Comparison of ENCODE assay signal across 16 mouse cellular contexts in genomic region chr1:89481154-89481553, GRCm38 (mm10). TPM values are rescaled to one million over a fixed set of nuclear protein-coding genes. Genes with fewer than 3 reads are reported as not detected.
A peak's percentile ranks its signal among the peaks of the same experiment; 100 is the strongest.
DNase-seq lines count a peak whose midpoint lies in the region; ATAC-seq and TF ChIP-seq lines count a peak whose summit lies in the region.
"Had no signal": no experiment of that assay in that cellular context is flagged by ENCODE, and none has a peak within 500 bp of the region (broad histone marks: within the 10 kb centered on the region; RNA-seq: fewer than 3 reads in every experiment).

No protein-coding gene starts in this region.

- whole genome bisulfite sequencing in heart, embryonic 15.5 days = 91% methylated on average over 9 of the region's 9 CpGs
- WGBS in large intestine, adult 2 months = 39% methylated on average over 9 of the region's 9 CpGs
- WGBS in small intestine, adult 2 months = 42% methylated on average over 9 of the region's 9 CpGs
- 76% methylated on average over 9 of the region's 9 CpGs for WGBS in midbrain, embryonic 15.5 days

- H3K9me3 ChIP-seq in heart, embryonic 15.5 days (replicated peaks) = no peaks in the 10 kb centered on the region
- no peaks in the 10 kb centered on the region for H3K9me3 ChIP-seq in midbrain, embryonic 15.5 days
- H3K9me3 ChIP-seq: heart, embryonic 13.5 days; limb, embryonic 10.5 days; liver, embryonic 15.5 days had no signal

- no peak for DNase-seq in heart, postnatal 4 days
- DNase-seq in kidney, adult 9 months = peak; percentile 94
- peak; percentile 89 for DNase-seq in large intestine, adult 2 months (ENCODE audit: low read depth, low spot score)
- no peak for DNase-seq in cerebellum, adult 8-10 months
- no peak for DNase-seq in urinary bladder, postnatal 4 days (ENCODE audit: low spot score in 2 of 2)
- DNase-seq: adrenal gland, adult 2 months; cerebellum, postnatal 10 days had no signal

- H3K9ac ChIP-seq in heart, embryonic 15.5 days = no peak overlapping the region
- H3K9ac ChIP-seq in midbrain, embryonic 15.5 days = no peak overlapping the region
- H3K9ac ChIP-seq: heart, embryonic 13.5 days; hindbrain, embryonic 14.5 days; liver, embryonic 15.5 days had no signal

- no peak for TF ChIP-seq CTCF in small intestine, adult 2 months (IDR thresholded peaks at IDR 0.05; ENCODE audit: extremely low read depth, insufficient read length, insufficient replicate concordance, low read depth, low read length)

- no peaks in the 10 kb centered on the region for H3K36me3 ChIP-seq in heart, embryonic 15.5 days
- H3K36me3 ChIP-seq in small intestine, adult 2 months (ENCODE audit: control insufficient read depth, insufficient read depth, low read length) = no peaks in the 10 kb centered on the region
- no peaks in the 10 kb centered on the region for H3K36me3 ChIP-seq in midbrain, embryonic 15.5 days (replicated peaks)
- H3K36me3 ChIP-seq: heart, embryonic 13.5 days; limb, embryonic 10.5 days; liver, embryonic 15.5 days had no signal

- no peak overlapping the region for H3K27ac ChIP-seq in heart, embryonic 15.5 days
- H3K27ac ChIP-seq in small intestine, adult 2 months (ENCODE audit: insufficient read depth, low read depth, low read length) = peak overlapping the region; percentile 98
- no peak overlapping the region for H3K27ac ChIP-seq in midbrain, embryonic 15.5 days
- H3K27ac ChIP-seq: heart, embryonic 13.5 days; hindbrain, embryonic 14.5 days; limb, embryonic 10.5 days; liver, embryonic 15.5 days had no signal

- H3K4me2 ChIP-seq in heart, embryonic 15.5 days = no peak overlapping the region
- H3K4me2 ChIP-seq in midbrain, embryonic 15.5 days = no peak overlapping the region
- H3K4me2 ChIP-seq: heart, embryonic 13.5 days; hindbrain, embryonic 14.5 days; liver, embryonic 15.5 days had no signal

- peaks cover 52% of the 10 kb centered on the region for H3K4me1 ChIP-seq in heart, embryonic 15.5 days (replicated peaks)
- peaks cover 51% of the 10 kb centered on the region for H3K4me1 ChIP-seq in small intestine, adult 2 months (ENCODE audit: control insufficient read depth, insufficient read depth, insufficient read length, low read length)
- peaks cover 7% of the 10 kb centered on the region; the same call in 1 of the 2 replicates for H3K4me1 ChIP-seq in midbrain, embryonic 15.5 days

- TF ChIP-seq POLR2A in small intestine, adult 2 months (IDR thresholded peaks at IDR 0.05; ENCODE audit: low read depth, low read length) = no peak; the same call in 1 of the 2 replicates

- no peak overlapping the region for H3K4me3 ChIP-seq in heart, embryonic 15.5 days
- H3K4me3 ChIP-seq in small intestine, adult 2 months (ENCODE audit: low read depth, low read length) = peak overlapping the region; percentile 48
- H3K4me3 ChIP-seq in midbrain, embryonic 15.5 days = no peak overlapping the region
- H3K4me3 ChIP-seq: heart, embryonic 13.5 days; limb, embryonic 10.5 days; liver, embryonic 15.5 days; megakaryocyte, embryonic 14.5 days; myocyte had no signal

- ATAC-seq in heart, embryonic 15.5 days (replicated peaks; ENCODE audit: insufficient number of reproducible peaks, insufficient read depth, low FRiP score, low read depth) = 0 out of 2 replicates have a peak, but pooled peaks have one; percentile 7
- no peak for ATAC-seq in midbrain, embryonic 15.5 days (replicated peaks)

- H3K27me3 ChIP-seq in heart, embryonic 15.5 days = no peaks in the 10 kb centered on the region
- no peaks in the 10 kb centered on the region for H3K27me3 ChIP-seq in small intestine, adult 2 months (ENCODE audit: control insufficient read depth, insufficient read depth, low read length)
- H3K27me3 ChIP-seq in midbrain, embryonic 15.5 days (replicated peaks) = no peaks in the 10 kb centered on the region
- H3K27me3 ChIP-seq: heart, embryonic 13.5 days; liver, embryonic 15.5 days had no signal

RNA-seq across cellular contexts. Expression of gene Agap1, which starts 26.5 kb away (rescaled TPM):
- 7.2 and 10.3 TPM in 2 replicates for polyA plus RNA-seq in heart, embryonic 15.5 days (2015; fragmentation: Nextera tagmentation; extraction: Ambion mirVana)
- total RNA-seq in heart, postnatal 4 days (2021) = 10 to 100 TPM; 58.9 to 65.8 TPM
- 12.4 and 17.2 TPM in 2 replicates for polyA plus RNA-seq in large intestine, adult 2 months (2012; rRNA removed)
- polyA plus RNA-seq in small intestine, adult 2 months (2012; rRNA removed) = 10.5 and 27.8 TPM in 2 replicates
- polyA plus RNA-seq in midbrain, embryonic 15.5 days (2015; fragmentation: Nextera tagmentation; extraction: Ambion mirVana) = 56.9 and 63.6 TPM in 2 replicates

Comparison
In these comparisons a context has a peak if more than half of its experiments do, and no peak if none do; other contexts are left out.
1. DNase-seq: peak in kidney, adult 9 months (single experiment) and large intestine, adult 2 months (single experiment); none in heart, postnatal 4 days (single experiment), cerebellum, adult 8-10 months (single experiment) and urinary bladder, postnatal 4 days (0 of 2).